Comparison of ENCODE assay signal across 12 mouse cellular contexts in genomic region chr1:151178505-151179083, GRCm38 (mm10). TPM values are rescaled to one million over a fixed set of nuclear protein-coding genes. Genes with fewer than 3 reads are reported as not detected.
A peak's percentile ranks its signal among the peaks of the same experiment; 100 is the strongest.
DNase-seq lines count a peak whose midpoint lies in the region; ATAC-seq lines count a peak whose summit lies in the region.
"Had no signal": no experiment of that assay in that cellular context is flagged by ENCODE, and none has a peak within 500 bp of the region (broad histone marks: within the 10 kb centered on the region; RNA-seq: fewer than 3 reads in every experiment).

No protein-coding gene starts in this region.

- peak; percentile 26; the same call in 1 of the 2 replicates for ATAC-seq in kidney, embryonic 14.5 days (ENCODE audit: low FRiP score, low TSS enrichment)
- peak; percentile 79 for ATAC-seq in hindbrain, embryonic 11.5 days (ENCODE audit: low FRiP score)
- no peak for ATAC-seq in midbrain, embryonic 14.5 days (ENCODE audit: low FRiP score, low TSS enrichment)

- no peak for DNase-seq in kidney, adult 11 months
- DNase-seq in R1 (ENCODE audit: low read depth, low spot score) (peak; percentile 79), adipocyte (ENCODE audit: low spot score) (no peak)
- peak; percentile 37 for DNase-seq in hindbrain, embryonic 11.5 days (ENCODE audit: low spot score)
- DNase-seq in midbrain, embryonic 14.5 days = peak; percentile 42
- DNase-seq in cerebellum, adult 11 months = no peak
- DNase-seq: lung, embryonic 14.5 days had no signal

- no peak overlapping the region; the same call in 1 of the 2 replicates for H3K27ac ChIP-seq in kidney, embryonic 14.5 days (ENCODE audit: low read depth, low read length)
- H3K27ac ChIP-seq in hindbrain, embryonic 11.5 days (ENCODE audit: low read depth, low read length) = peak overlapping the region; percentile 59; the same call in 1 of the 2 replicates
- no peak overlapping the region for H3K27ac ChIP-seq in midbrain, embryonic 14.5 days (replicated peaks; ENCODE audit: low read depth, low read length)
- H3K27ac ChIP-seq: stomach, embryonic 15.5 days had no signal

- H3K4me1 ChIP-seq in kidney, embryonic 14.5 days (ENCODE audit: control insufficient read depth, insufficient read depth, low read length) = 0 out of 2 replicates have a peak, but pooled peaks cover 4% of the 10 kb centered on the region
- H3K4me1 ChIP-seq in hindbrain, embryonic 11.5 days (replicated peaks; ENCODE audit: control insufficient read depth, insufficient read depth, low read length) = peaks cover 3% of the 10 kb centered on the region
- peaks cover 10% of the 10 kb centered on the region; the same call in 1 of the 2 replicates for H3K4me1 ChIP-seq in midbrain, embryonic 14.5 days (ENCODE audit: control insufficient read depth, insufficient read depth, low read length)
- H3K4me1 ChIP-seq: stomach, embryonic 15.5 days had no signal

- no peak overlapping the region for H3K4me2 ChIP-seq in kidney, embryonic 14.5 days (replicated peaks; ENCODE audit: low read depth, low read length)
- no peak overlapping the region for H3K4me2 ChIP-seq in hindbrain, embryonic 11.5 days (replicated peaks; ENCODE audit: low read depth, low read length)
- no peak overlapping the region for H3K4me2 ChIP-seq in midbrain, embryonic 14.5 days (ENCODE audit: low read length)

- WGBS in kidney, embryonic 14.5 days = 46% methylated on average over 2 of the region's 2 CpGs
- 15% methylated on average over 2 of the region's 2 CpGs for WGBS in hindbrain, embryonic 11.5 days
- WGBS in midbrain, embryonic 14.5 days = 14% methylated on average over 2 of the region's 2 CpGs

- H3K27me3 ChIP-seq in kidney, embryonic 14.5 days (ENCODE audit: control insufficient read depth, insufficient read depth, low read length) = no peaks in the 10 kb centered on the region
- no peaks in the 10 kb centered on the region for H3K27me3 ChIP-seq in hindbrain, embryonic 11.5 days (ENCODE audit: control insufficient read depth, insufficient read depth, low read length)
- no peaks in the 10 kb centered on the region for H3K27me3 ChIP-seq in midbrain, embryonic 14.5 days (ENCODE audit: control insufficient read depth, insufficient read depth, low read length)
- H3K27me3 ChIP-seq: CH12.LX; heart, embryonic 13.5 days; stomach, embryonic 15.5 days had no signal

- no peak overlapping the region for H3K4me3 ChIP-seq in kidney, embryonic 14.5 days (ENCODE audit: low read length)
- no peak overlapping the region for H3K4me3 ChIP-seq in hindbrain, embryonic 11.5 days (ENCODE audit: low read depth, low read length)
- H3K4me3 ChIP-seq in midbrain, embryonic 14.5 days (replicated peaks; ENCODE audit: low read depth, low read length) = no peak overlapping the region

- no peak overlapping the region for H3K9ac ChIP-seq in kidney, embryonic 14.5 days (ENCODE audit: low read depth, low read length)
- H3K9ac ChIP-seq in hindbrain, embryonic 11.5 days (ENCODE audit: low read depth, low read length) = no peak overlapping the region
- H3K9ac ChIP-seq in midbrain, embryonic 14.5 days (replicated peaks; ENCODE audit: low read length) = no peak overlapping the region
- H3K9ac ChIP-seq: lung, embryonic 14.5 days; stomach, embryonic 15.5 days had no signal

- H3K9me3 ChIP-seq in kidney, embryonic 14.5 days (ENCODE audit: control insufficient read depth, low read length) = no peaks in the 10 kb centered on the region
- H3K9me3 ChIP-seq in hindbrain, embryonic 11.5 days (ENCODE audit: control insufficient read depth, low read length) = no peaks in the 10 kb centered on the region
- H3K9me3 ChIP-seq in midbrain, embryonic 14.5 days (ENCODE audit: control insufficient read depth, low read length) = no peaks in the 10 kb centered on the region
- H3K9me3 ChIP-seq: embryonic facial prominence, embryonic 10.5 days; heart, embryonic 13.5 days; stomach, embryonic 15.5 days had no signal

- no peaks in the 10 kb centered on the region for H3K36me3 ChIP-seq in kidney, embryonic 14.5 days (ENCODE audit: control insufficient read depth, insufficient read depth, low read length)
- H3K36me3 ChIP-seq in hindbrain, embryonic 11.5 days (ENCODE audit: control insufficient read depth, insufficient read depth, low read length) = no peaks in the 10 kb centered on the region
- H3K36me3 ChIP-seq in midbrain, embryonic 14.5 days (ENCODE audit: control insufficient read depth, insufficient read depth, low read length) = no peaks in the 10 kb centered on the region
- H3K36me3 ChIP-seq: embryonic facial prominence, embryonic 10.5 days; heart, embryonic 13.5 days; stomach, embryonic 15.5 days had no signal

RNA-seq across cellular contexts. Expression of gene Gm47985, which starts 3.7 kb away (rescaled TPM):
- polyA plus RNA-seq in kidney, embryonic 14.5 days (2014; fragmentation: Nextera tagmentation; extraction: Ambion mirVana) = 0.20 and 0.26 TPM in 2 replicates
- 0.25 and 0.91 TPM in 2 replicates for polyA plus RNA-seq in hindbrain, embryonic 11.5 days (2014; fragmentation: Nextera tagmentation; extraction: Ambion mirVana)
- polyA plus RNA-seq in midbrain, embryonic 14.5 days (2014; fragmentation: Nextera tagmentation; extraction: Ambion mirVana) = 0.16 TPM in 1 of 2 replicates, not detected in the other
- polyA plus RNA-seq: lung, embryonic 14.5 days had no signal

RNA-seq across cellular contexts. Expression of gene Gm8947, which starts 13.6 kb away (rescaled TPM):
- polyA plus RNA-seq in kidney, embryonic 14.5 days (2014; fragmentation: Nextera tagmentation; extraction: Ambion mirVana) = 0.41 and 0.44 TPM in 2 replicates
- polyA plus RNA-seq in hindbrain, embryonic 11.5 days (2014; fragmentation: Nextera tagmentation; extraction: Ambion mirVana) = 0.27 TPM in 1 of 2 replicates, not detected in the other
- polyA plus RNA-seq in midbrain, embryonic 14.5 days (2014; fragmentation: Nextera tagmentation; extraction: Ambion mirVana) = not detected in 2 replicates
- polyA plus RNA-seq: embryonic facial prominence, embryonic 10.5 days had no signal

RNA-seq across cellular contexts. Expression of gene Gm47995, which starts 19.7 kb away (rescaled TPM):
- 0.34 TPM in 1 of 2 replicates, not detected in the other for polyA plus RNA-seq in kidney, embryonic 14.5 days (2014; fragmentation: Nextera tagmentation; extraction: Ambion mirVana)
- polyA plus RNA-seq in hindbrain, embryonic 11.5 days (2014; fragmentation: Nextera tagmentation; extraction: Ambion mirVana) = 0.20 TPM in 1 of 2 replicates, not detected in the other
- not detected in 2 replicates for polyA plus RNA-seq in midbrain, embryonic 14.5 days (2014; fragmentation: Nextera tagmentation; extraction: Ambion mirVana)
- polyA plus RNA-seq: embryonic facial prominence, embryonic 10.5 days; heart, embryonic 13.5 days; lung, embryonic 14.5 days had no signal

RNA-seq across cellular contexts. Expression of gene 3110040M04Rik, which starts 25.3 kb away (rescaled TPM):
- polyA plus RNA-seq in kidney, embryonic 14.5 days (2014; fragmentation: Nextera tagmentation; extraction: Ambion mirVana) = 0.58 and 0.76 TPM in 2 replicates
- 0.57 TPM in 1 of 2 replicates, not detected in the other for polyA plus RNA-seq in hindbrain, embryonic 11.5 days (2014; fragmentation: Nextera tagmentation; extraction: Ambion mirVana)
- polyA plus RNA-seq in midbrain, embryonic 14.5 days (2014; fragmentation: Nextera tagmentation; extraction: Ambion mirVana) = not detected in 2 replicates
- polyA plus RNA-seq: embryonic facial prominence, embryonic 10.5 days; heart, embryonic 13.5 days; lung, embryonic 14.5 days had no signal

RNA-seq across cellular contexts. Expression of gene Gm47996, which starts 31.3 kb away (rescaled TPM):
- not detected in 2 replicates for polyA plus RNA-seq in kidney, embryonic 14.5 days (2014; fragmentation: Nextera tagmentation; extraction: Ambion mirVana)
- polyA plus RNA-seq in hindbrain, embryonic 11.5 days (2014; fragmentation: Nextera tagmentation; extraction: Ambion mirVana) = 0.42 and 0.45 TPM in 2 replicates
- polyA plus RNA-seq in midbrain, embryonic 14.5 days (2014; fragmentation: Nextera tagmentation; extraction: Ambion mirVana) = not detected in 2 replicates
- polyA plus RNA-seq: embryonic facial prominence, embryonic 10.5 days; heart, embryonic 13.5 days; lung, embryonic 14.5 days; stomach, embryonic 15.5 days had no signal

Comparison
In these comparisons a context has a peak if more than half of its experiments do, and no peak if none do; other contexts are left out.
1. DNase-seq: peak in R1 (single experiment), hindbrain, embryonic 11.5 days (single experiment) and midbrain, embryonic 14.5 days (single experiment); none in kidney, adult 11 months (single experiment), cerebellum, adult 11 months (single experiment) and adipocyte (single experiment).